Mouse (Mus musculus): Measurements from ENCODE around the gene Cdrt4. TPM values are rescaled to one million over a fixed set of nuclear protein-coding genes. Genes with fewer than 3 reads are reported as not detected.

Cdrt4 gene
- total and polyA plus RNA-seq, 3 experiments = not detected

GRCm38 (mm10) chr11:62938921-62939320 lies 12.1 kb upstream of the Cdrt4 start:
- Histone ChIP-seq H3K4me3 (ENCODE audit: control insufficient read depth in 1 of 2, insufficient read depth in 1 of 2, low read depth in 2 of 2, low read length in 2 of 2) (no peak overlapping the region), H3K4me1 (ENCODE audit: control insufficient read depth in 1 of 2, insufficient read depth in 2 of 2, low read length in 2 of 2) (no peaks in the 10 kb centered on the region), H3K9me3 (replicated peaks; ENCODE audit: insufficient read depth, low read length) (no peaks in the 10 kb centered on the region), H3K27ac (ENCODE audit: control insufficient read depth, low read depth, low read length) (no peak overlapping the region), H3K36me3 (ENCODE audit: control insufficient read depth in 1 of 2, insufficient read depth in 2 of 2, low read length in 2 of 2) (no peaks in the 10 kb centered on the region), H3K27me3 (ENCODE audit: control insufficient read depth in 1 of 2, insufficient read depth in 2 of 2, low read length in 2 of 2) (no peaks in the 10 kb centered on the region), H3K9ac (ENCODE audit: control insufficient read depth, low read depth, low read length, poor library complexity, severe bottlenecking) (no peak overlapping the region), H3K79me2 (ENCODE audit: control insufficient read depth, insufficient read depth, low read length, poor library complexity) (no peaks in the 10 kb centered on the region)
- TF ChIP-seq MAZ (IDR thresholded peaks at IDR 0.05; ENCODE audit: low read depth, low read length) = no peak
- no peak for TF ChIP-seq ETS1 (IDR thresholded peaks at IDR 0.05; ENCODE audit: low read depth, low read length)
- no peak for TF ChIP-seq USF2 (IDR thresholded peaks at IDR 0.05; ENCODE audit: borderline replicate concordance in 1 of 2, insufficient read depth in 1 of 2, low read depth in 1 of 2, low read length in 2 of 2)
- TF ChIP-seq CTCF (IDR thresholded peaks at IDR 0.05 in 2 of 3, conservative IDR thresholded peaks at IDR 0.05 in 1 of 3; ENCODE audit: control insufficient read depth in 1 of 3, insufficient read depth in 1 of 3, low read depth in 2 of 3, low read length in 3 of 3, poor library complexity in 1 of 3, severe bottlenecking in 1 of 3) = no peak
- TF ChIP-seq MEF2A (IDR thresholded peaks at IDR 0.05; ENCODE audit: extremely low read depth, insufficient replicate concordance, low read depth, low read length, poor library complexity, severe bottlenecking) = no peak
- TF ChIP-seq POLR2A (IDR thresholded peaks at IDR 0.05; ENCODE audit: control insufficient read depth in 1 of 2, insufficient read depth in 1 of 2, low read depth in 1 of 2, low read length in 2 of 2, poor library complexity in 1 of 2) = no peak
- TF ChIP-seq NRF1 (IDR thresholded peaks at IDR 0.05; ENCODE audit: insufficient read depth, low read depth, low read length, poor library complexity, severe bottlenecking) = no peak
- no peak for DNase-seq (ENCODE audit: low read depth, low spot score)

DNA sequence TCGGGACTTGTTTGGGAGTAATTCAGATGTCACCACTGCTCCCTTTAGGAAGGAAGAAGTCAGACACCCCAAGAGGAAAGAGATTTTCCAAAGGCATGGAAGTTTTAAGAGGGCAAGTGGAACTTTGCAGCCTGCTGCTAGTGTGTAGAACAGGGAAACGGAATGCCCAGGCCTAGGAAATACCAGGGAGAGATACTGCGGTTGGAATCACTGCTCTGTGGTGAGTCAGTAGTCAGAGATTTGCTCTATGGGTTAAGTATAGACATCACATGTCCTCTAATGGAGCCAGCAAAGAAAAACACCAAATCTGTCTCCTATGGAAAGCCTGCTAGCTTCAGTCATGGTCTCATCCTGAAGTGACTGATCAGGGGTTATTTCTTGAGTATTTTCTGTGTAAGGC lies 10.8 kb upstream of the Cdrt4 start:
- no peaks in the 10 kb centered on the region for H3K4me1 ChIP-seq (ENCODE audit: control insufficient read depth in 1 of 2, insufficient read depth in 2 of 2, low read length in 2 of 2)
- no peak overlapping the region for H3K4me3 ChIP-seq (ENCODE audit: control insufficient read depth in 1 of 2, insufficient read depth in 1 of 2, low read depth in 2 of 2, low read length in 2 of 2)
- no peaks in the 10 kb centered on the region for H3K27me3 ChIP-seq (ENCODE audit: control insufficient read depth in 1 of 2, insufficient read depth in 2 of 2, low read length in 2 of 2)
- no peak overlapping the region for H3K27ac ChIP-seq (ENCODE audit: control insufficient read depth, low read depth, low read length)
- no peak for TF ChIP-seq SMC3 (IDR thresholded peaks at IDR 0.05; ENCODE audit: low read depth, low read length)
- TF ChIP-seq POLR2AphosphoS2 (IDR thresholded peaks at IDR 0.05; ENCODE audit: low read length) = no peak
- TF ChIP-seq ZMIZ1 (IDR thresholded peaks at IDR 0.05; ENCODE audit: low read depth, low read length) = no peak
- TF ChIP-seq EP300 (IDR thresholded peaks at IDR 0.05; ENCODE audit: low read depth in 1 of 2, low read length in 2 of 2) = no peak
- TF ChIP-seq ZC3H11A (IDR thresholded peaks at IDR 0.05; ENCODE audit: low read depth, low read length) = no peak
- TF ChIP-seq MAZ (IDR thresholded peaks at IDR 0.05; ENCODE audit: low read depth, low read length) = no peak
- no peak for TF ChIP-seq POLR2A (IDR thresholded peaks at IDR 0.05; ENCODE audit: control insufficient read depth in 1 of 2, insufficient read depth in 1 of 2, low read depth in 1 of 2, low read length in 2 of 2, poor library complexity in 1 of 2)
- no peak for TF ChIP-seq MAX (IDR thresholded peaks at IDR 0.05; ENCODE audit: low read length)
- TF ChIP-seq CHD1 (IDR thresholded peaks at IDR 0.05; ENCODE audit: low read depth, low read length) = no peak
- TF ChIP-seq MXI1 (IDR thresholded peaks at IDR 0.05; ENCODE audit: low read depth, low read length) = no peak
- TF ChIP-seq MEF2A (IDR thresholded peaks at IDR 0.05; ENCODE audit: extremely low read depth, insufficient replicate concordance, low read depth, low read length, poor library complexity, severe bottlenecking) = no peak
- no peaks in the 10 kb centered on the region for H3K36me3 ChIP-seq (ENCODE audit: control insufficient read depth in 1 of 2, insufficient read depth in 2 of 2, low read length in 2 of 2)
- H3K79me2 ChIP-seq (ENCODE audit: control insufficient read depth, insufficient read depth, low read length, poor library complexity) = no peaks in the 10 kb centered on the region
- H3K9ac ChIP-seq (ENCODE audit: control insufficient read depth, low read depth, low read length, poor library complexity, severe bottlenecking) = no peak overlapping the region
- no peak for DNase-seq (ENCODE audit: low read depth, low spot score)
- H3K9me3 ChIP-seq (replicated peaks; ENCODE audit: insufficient read depth, low read length) = no peaks in the 10 kb centered on the region
